Mouse (Mus musculus): ENCODE measurements around the gene Treml2.

GRCm38 (mm10) chr17:48326656-48327055, 27.4 kb downstream of the Treml2 start:
- no peak for TF ChIP-seq GATA1 (IDR thresholded peaks at IDR 0.05; ENCODE audit: borderline replicate concordance, low read length)
- no peak for TF ChIP-seq CTCF (IDR thresholded peaks at IDR 0.05; ENCODE audit: low read depth, low read length)
- TF ChIP-seq TAL1 (conservative IDR thresholded peaks at IDR 0.05; ENCODE audit: low read depth, low read length), result no peak
- no peak for TF ChIP-seq POLR2AphosphoS5 (IDR thresholded peaks at IDR 0.05; ENCODE audit: insufficient replicate concordance, low read depth, low read length)
- TF ChIP-seq GATA2 (IDR thresholded peaks at IDR 0.05; ENCODE audit: borderline replicate concordance, low read depth, low read length), result no peak
